Mouse (Mus musculus) thymus, adult 18-20 months (tissue): ENCODE data around the gene Mesd.
"Not testable (repeated sequence)": the region's sequence is repeated elsewhere in the genome, so short reads cannot be mapped to it uniquely, and the experiment has no call there.

Source experiments
- DNase-seq, 2 experiments: peaks; one replicate each; pipeline ENCODE4 v3.0.0; 2022; ENCODE audit warnings: mixed read lengths in 2 of 2

The Mesd gene

DNA sequence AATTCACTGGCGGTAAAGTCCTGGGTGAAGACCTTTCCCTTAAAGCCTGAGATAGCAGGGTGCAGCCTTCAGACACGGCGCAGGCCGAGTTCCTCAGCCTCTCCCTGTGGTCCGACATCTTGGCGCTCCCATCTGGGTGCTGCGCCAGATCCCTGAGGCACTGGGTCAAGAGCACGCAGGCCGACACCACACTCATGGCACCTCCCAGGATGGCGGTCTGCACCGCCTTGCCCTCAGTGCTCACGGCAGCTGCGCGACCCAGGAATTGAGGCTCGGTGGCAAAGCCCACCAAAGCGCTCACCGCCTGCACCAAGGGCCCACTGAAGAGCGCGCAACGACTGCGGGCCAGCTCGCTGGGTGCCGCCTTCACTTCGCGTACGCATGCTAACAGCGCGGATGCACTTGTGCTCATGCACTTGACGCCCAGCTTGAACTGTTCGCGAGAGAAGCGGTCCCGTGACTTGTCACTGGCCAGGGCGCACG is 2.1 kb upstream of the Mesd start:
- DNase-seq, result no peak

DNA sequence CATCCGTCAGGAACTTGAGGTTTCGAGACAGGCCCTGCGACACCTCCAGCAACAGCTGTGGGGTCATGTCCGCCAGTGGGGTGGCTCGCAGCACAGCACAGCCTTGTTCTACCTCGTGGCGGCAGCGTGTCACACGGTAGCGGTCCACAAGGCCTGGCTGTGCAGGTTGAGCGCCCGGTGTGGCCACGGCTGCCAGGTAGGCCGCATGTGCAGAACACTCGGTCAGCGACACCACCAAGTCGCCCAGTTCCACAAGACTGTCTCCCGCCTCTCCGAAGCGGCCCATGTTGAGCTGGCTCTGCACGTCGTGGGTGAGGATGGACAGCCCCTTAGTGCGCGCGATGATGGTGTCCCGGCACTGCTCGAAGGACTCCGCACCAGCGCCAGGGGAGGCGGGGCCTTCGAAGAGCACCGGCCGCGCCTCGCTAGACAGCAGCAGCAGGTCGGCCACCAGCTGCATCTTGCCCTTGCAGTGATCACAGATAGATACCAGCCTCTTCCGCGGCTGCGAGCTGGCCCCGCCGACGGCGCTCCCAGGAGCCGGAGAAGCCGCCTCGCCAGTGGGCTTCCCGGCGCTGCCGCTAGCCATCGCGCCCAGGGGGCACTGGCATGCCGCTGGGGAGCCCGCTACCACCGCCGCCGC is 1.5 kb upstream of the Mesd start:
- peak; percentile 23 to 38 for DNase-seq

- peak in 1 of 2 experiments; percentile 30 for DNase-seq
Measured at GRCm38 (mm10) chr7:83883276-83884020, 818 bp upstream of the Mesd start.

DNA sequence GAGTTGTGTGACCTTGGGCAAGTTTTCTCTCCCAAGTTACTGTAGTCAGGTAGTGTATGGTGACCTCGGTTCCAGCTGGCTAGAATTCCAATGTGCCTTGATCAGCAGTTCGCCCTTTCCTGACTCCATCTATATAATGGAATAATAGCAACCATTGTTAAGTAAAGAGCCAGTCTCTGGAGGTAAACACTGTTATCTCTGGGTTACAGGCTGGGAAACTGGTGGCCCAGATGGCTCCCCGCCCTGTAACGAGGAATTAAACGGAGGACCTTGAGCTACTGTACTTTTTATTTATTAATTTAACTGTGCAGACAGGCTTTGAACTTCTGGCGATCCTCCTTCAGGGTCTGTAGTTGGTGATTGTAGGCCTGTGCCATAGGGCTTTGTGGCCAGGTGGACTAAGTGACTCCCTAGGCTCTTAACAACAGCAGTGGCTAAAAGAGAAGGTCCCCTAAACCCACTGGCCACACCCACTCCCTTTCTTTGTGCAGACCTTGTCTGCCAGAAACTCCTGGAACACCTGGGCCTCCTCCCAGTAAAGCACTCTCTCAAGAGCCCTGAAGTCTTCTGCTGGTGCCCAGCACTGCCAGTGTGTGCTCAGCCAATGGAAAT is 761 bp downstream of the Mesd start:
- DNase-seq, result peak in 1 of 2 experiments; percentile 7

DNA sequence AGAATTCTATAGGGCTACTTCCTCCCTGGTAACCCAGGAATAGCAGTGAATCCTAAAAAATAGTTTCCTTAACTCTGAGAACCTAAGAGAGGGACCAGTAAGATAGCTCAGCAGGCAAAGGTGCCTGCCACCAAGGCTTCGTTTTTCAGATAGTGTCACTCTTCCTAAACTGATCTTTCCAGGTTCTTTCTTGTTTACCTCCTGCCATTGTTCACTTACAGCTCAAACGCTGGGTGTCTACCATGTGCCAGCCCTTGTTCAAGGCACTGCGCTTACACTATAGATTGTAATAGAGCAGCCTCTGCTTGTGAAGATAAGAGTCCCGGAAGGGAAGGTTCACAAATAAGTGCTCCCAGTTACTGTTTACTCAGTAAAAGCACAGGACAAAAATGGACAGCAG is 1.6 kb downstream of the Mesd start:
- no peak for DNase-seq

DNA sequence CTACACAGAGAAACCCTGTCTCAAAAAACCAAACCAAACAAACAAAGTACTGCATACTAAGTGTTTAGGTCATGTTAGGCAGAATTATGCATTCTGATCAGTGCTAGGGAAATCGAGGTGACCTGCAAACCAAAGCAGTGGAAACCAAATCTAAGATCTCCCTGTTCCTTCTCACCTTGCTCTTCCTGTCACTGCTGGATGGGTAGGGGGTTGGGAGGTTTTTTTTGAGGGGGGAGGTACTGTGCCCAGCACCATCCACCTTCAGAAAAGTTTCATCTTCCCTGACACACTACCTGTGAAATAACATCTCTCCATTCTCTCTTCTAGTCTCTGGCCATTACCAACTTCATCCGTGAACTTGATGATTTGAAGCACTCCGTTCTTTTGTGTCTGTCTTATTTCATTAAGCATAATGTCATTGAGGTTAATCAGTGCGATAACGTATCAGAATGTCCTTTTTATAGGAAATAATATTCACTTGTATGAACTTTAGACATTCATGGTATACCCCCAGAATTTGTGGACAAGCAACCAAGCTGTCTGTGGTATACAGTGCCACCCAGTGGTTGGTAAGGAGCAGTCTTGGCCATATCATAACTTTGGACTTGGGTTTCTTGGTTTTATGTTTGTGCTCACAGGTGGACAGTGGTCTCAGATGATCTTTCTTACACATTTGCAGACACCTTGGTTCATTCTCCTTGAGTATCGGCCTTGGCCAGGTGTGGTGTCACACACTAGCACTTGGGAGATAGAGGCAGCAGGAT is 2.3 kb downstream of the Mesd start:
- DNase-seq, result no peak

GRCm38 (mm10) chr7:83889383-83889782 is 5.1 kb downstream of the Mesd start:
- no peak for DNase-seq

GRCm38 (mm10) chr7:83889946-83890345 is 5.7 kb downstream of the Mesd start:
- DNase-seq, result not testable (repeated sequence)

GRCm38 (mm10) chr7:83891433-83892332 is 7.4 kb downstream of the Mesd start:
- DNase-seq, result peak; percentile 99

DNA sequence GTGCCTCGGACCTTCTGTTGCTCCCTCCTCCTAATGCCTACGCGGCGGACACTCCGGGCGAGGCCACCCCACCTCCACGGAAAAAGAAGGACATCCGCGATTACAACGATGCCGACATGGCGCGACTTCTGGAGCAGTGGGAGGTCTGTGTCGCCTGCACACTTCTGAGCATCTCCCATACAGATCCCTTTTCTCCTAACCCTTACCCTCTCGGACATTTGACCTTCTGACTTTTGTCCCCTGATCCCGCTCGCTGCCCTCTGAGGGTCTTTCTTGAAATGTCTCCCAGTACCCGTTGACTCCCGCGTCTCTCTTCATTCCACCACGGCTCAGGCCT is 8.0 kb downstream of the Mesd start:
- DNase-seq, result no peak

- DNase-seq, result no peak
Measured at GRCm38 (mm10) chr7:83894348-83894747, 10.1 kb downstream of the Mesd start.

- DNase-seq, result no peak
Measured at GRCm38 (mm10) chr7:83896077-83896740, 11.9 kb downstream of the Mesd start.

DNA sequence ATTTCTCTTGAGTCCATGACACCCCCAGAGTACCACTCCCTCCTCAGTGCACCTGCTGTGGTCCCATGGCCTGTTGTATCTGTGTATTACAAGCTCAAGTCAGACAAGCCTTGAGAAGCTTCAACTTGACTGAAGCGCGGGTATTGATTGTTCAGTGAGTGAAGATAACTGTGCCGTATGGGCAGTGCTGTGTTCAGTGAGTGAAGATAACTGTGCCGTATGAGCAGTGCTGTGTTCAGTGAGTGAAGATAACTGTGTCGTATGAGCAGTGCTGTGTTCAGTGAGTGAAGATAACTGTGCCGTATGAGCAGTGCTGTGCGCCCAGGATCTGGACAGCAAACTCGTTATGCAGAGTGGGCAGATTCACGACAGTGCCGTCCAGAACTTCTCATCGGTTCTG is 14.0 kb downstream of the Mesd start:
- no peak for DNase-seq

DNA sequence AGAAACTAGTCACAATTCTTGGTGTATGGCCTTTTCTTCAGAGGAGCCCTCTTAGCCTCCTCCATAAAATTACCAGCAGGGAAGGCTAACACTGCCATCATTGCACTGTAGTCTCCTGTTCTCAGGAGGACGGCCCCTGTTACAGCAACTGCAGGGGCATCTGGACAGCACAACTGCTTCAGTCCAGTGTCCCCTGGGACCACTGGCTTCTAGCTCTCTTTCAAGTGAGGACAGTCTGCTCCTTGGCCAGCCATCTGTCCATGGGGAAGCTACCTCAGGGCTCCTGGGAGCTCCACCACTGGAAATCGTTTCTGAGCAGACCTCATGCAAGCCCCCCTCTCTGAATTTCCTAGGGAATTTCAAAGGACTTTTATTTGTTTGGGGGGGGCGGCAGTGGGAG is 16.3 kb downstream of the Mesd start:
- DNase-seq, result no peak

- DNase-seq, result no peak
Measured at GRCm38 (mm10) chr7:83901425-83901824, 17.2 kb downstream of the Mesd start.

GRCm38 (mm10) chr7:83902296-83903145 is 18.3 kb downstream of the Mesd start:
- no peak for DNase-seq

DNA sequence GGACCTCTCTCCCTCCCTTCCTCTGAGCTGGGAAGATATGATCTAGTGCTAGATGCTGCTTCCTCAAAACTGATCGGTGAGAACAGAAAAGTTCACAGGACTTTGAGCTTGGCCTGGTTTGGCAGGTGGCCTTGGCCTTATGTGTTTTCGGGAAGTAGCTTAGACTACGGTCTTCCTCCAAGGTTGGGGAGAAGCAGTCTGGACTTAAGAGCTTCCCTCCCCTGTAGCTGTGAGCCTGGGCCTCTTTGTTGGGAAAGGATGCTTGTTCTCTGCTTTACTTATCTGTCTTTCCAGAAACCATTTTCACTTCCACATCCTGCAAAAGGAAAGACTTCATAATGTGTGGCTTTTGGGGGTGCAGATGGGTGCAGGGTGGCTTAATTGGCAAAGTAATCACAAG is 20.6 kb downstream of the Mesd start:
- no peak for DNase-seq

DNA sequence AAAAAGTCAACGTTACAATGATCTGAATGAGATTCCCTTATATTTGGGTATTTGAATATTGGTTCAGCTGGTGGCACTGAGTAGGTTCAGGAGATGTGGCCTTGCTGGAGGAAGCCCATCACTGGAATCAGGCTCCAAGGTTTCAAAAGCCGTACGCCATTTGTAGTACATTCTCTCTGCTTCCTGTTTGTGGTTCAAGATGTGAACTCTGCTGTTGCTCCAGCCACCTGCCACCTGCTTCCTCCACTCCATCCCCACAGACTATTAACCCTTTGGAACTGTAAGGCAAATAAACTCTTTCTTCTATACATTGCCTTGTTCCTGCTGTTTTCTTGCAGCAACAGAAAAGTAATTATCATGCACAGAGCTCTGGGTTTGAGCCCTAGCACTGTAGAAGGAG is 27.6 kb downstream of the Mesd start:
- DNase-seq, result peak in 1 of 2 experiments; percentile 26

- DNase-seq, result no peak
Measured at GRCm38 (mm10) chr7:83913405-83913932, 29.2 kb downstream of the Mesd start.

- DNase-seq, result no peak
Measured at GRCm38 (mm10) chr7:83913995-83914394, 29.7 kb downstream of the Mesd start.
